Mouse (Mus musculus) cortical plate, adult 2 months (tissue): ENCODE measurements around the gene C730034F03Rik.

Experiments
- CTCF ChIP-seq: fragments of 200-500 bp; IDR thresholded peaks from 2 replicates; pipeline ENCODE4 v1.5.1; 2011; ENCODE audit warnings: mild to moderate bottlenecking, control low read depth, low read length; ENCODE audit not compliant: insufficient read depth; ENCODE audit errors: extremely low read depth
- POLR2A ChIP-seq: fragments of 200-500 bp; IDR thresholded peaks from 2 replicates; pipeline ENCODE4 v1.6.1; 2011; ENCODE audit warnings: mild to moderate bottlenecking, low read length, control low read depth; ENCODE audit not compliant: insufficient read depth; ENCODE audit errors: extremely low read depth

DNA sequence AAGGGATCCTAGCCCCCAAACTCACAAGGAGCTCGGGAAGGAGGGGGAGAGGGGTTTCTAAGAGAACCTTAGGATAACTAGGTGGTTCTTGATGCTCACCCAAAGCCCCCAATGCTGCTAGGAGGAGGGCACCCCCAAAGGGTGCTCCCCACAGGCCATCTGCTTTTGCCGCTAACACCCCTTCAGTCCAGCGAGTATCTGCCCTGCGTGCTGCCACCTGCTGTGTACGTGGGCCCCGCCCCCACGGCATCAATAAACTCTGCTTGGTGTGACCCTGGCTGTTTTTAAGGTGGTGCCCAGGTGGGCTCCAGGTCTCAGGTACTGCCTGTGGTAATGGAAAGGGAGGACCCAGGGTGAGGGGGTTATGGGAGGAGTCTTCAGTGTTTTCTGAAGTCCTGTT is 32.8 kb downstream of the C730034F03Rik start:
- TF ChIP-seq CTCF (no peak), POLR2A (no peak)
